Mouse (Mus musculus): ENCODE measurements at regions not wholly inside any gene's neighbourhood (a gene's known extent, or its start where the extent isn't known, plus 50 kb on each side); places are given as distances from the start of the nearest gene placed in this dataset.
"Not testable (repeated sequence)": the region's sequence is repeated elsewhere in the genome, so short reads cannot be mapped to it uniquely, and the experiment has no call there.

DNA sequence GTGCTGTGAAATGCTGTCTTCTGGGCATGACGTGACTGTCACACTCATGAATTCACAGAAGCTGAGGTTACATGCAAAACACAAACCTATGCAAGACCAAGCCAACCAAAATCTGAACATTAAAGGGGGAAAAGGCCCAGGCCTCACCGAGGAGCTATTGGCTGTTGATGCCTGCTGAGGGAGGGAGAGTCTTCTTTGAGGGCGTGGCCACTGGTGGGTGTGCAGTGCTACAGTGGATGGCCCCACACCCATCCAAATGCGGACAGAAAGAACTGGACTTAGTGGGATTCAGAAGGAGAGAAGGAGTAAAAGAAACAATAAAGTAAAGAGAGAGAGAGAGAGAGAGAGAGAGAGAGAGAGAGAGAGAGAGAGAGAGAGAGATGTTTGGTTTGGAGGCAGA, 539.4 kb upstream of the Olfr1507 start:
- intact Hi-C loops (cut with DNase I): loop anchor here (10.0 kb wide), 1 partner anchor 770 kb away; no protein-coding TSS in a partner anchor

DNA sequence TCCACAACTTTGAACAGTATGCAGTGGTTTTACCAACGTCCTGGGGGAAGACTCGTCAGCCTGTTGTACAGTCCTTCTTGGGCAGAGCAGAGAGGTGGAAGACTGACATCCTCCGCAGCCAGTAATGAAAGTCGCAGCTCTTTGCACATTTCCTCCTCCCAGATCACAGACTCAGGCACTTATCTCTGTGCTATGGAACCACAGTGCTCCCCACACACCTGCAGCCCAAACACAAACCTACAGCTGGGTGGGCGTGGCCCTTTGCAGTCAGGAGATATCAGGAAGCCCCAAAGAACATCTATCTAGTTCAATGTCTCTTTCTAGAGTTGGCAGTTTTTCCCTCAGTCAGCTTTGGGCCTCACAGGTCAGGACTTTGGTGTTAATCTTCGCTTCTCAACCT, 537.7 kb upstream of the Olfr1507 start:
- intact Hi-C loops (cut with DNase I): loop anchor here (10.0 kb wide), 1 partner anchor 772 kb away; no protein-coding TSS in a partner anchor

DNA sequence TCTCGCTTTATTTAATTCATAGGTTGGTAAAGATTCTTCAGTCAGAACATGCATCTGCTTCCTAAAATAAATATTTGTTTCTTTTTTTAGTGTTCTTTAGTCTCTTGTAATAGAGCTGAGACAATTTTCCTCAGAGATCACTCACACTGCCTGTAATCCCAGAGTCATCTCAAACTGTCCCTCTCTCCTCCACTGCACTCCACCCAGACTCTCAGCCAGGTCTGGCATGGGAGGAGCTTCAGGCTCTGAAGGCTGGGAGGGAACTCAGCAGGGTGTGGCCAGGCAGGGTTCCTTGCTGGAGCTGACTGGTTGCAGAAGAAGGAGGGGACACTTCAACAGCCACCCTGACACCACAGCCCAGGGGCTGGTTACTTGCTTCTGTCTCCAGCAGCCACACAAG, 536.9 kb upstream of the Olfr1507 start:
- intact Hi-C loops (cut with DNase I): loop anchor here (10.0 kb wide), 1 partner anchor 772 kb away; no protein-coding TSS in a partner anchor

DNA sequence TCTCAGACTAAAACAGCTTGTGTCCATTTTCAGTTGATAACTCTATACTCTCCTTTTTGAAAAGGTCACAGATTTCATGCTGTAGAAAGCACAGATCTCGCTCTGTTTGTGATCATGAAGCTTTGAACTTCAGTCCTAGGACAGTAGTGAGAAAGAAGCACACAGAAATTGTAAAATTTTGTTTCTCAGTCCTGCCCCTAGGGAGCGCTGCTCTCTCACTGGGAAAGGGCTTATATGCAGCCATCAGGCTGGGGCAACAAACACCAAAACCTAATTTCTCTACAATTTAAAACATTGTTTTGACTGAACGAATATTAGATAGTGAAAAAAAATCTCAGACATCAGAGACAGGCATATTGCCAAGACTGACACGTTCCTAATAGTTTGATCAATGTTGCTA, 534.7 kb upstream of the Olfr1507 start:
- intact Hi-C loops (cut with DNase I): loop anchor here (10.0 kb wide), 1 partner anchor 775 kb away; no protein-coding TSS in a partner anchor

DNA sequence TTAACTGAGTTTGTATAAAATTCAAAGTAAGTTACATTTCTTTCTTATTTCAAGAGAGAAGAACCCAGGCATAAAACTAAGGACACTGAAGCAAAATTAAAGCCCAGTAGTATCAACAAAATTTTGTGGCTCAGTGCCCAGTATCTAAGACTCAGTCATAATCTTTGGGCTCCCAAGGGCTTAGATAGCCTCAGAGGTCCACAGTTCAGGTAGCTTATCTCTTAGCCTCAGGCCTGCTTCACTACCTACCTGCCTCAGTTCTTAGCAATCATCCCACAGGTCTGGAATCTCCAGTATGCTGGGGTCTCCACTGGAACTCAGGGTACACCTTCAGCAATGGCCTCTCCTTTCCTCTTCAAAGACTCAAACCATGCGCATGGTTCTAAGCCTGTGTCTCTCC, 531.4 kb upstream of the Olfr1507 start:
- intact Hi-C loops (cut with DNase I): not testable (repeated sequence)

DNA sequence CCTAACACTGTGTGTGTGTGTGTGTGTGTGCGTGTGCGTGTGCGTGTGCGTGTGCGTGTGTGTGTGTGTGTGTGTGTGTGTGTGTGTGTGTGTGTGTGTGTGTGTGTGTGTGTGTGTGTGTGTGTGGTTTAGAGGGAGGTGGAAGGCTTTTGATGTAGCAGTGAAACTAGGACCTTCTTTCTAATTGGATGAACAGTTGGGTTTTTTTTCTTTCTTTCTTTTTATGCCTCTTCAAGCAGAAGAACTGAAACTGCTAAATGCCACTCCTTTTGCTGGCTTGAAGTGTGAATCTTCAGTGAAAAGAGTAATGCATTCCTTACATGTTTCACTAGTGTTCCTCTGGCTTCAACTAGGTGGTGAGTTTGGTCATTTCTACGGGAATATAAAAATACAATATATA, 524.6 kb upstream of the Olfr1507 start:
- intact Hi-C loops (cut with DNase I): not testable (repeated sequence)

DNA sequence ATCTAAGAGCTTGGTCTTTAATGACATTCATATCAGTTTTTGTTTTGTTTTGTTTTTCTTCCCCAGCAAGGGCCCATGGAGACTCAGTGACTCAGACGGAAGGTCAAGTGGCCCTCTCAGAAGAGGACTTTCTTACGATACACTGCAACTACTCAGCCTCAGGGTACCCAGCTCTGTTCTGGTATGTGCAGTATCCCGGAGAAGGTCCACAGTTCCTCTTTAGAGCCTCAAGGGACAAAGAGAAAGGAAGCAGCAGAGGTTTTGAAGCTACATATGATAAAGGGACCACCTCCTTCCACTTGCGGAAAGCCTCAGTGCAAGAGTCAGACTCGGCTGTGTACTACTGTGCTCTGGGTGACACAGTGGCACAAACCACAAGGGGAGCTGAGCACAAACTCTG, 512.2 kb upstream of the Olfr1507 start:
- intact Hi-C loops (cut with DNase I): not testable (repeated sequence)

DNA sequence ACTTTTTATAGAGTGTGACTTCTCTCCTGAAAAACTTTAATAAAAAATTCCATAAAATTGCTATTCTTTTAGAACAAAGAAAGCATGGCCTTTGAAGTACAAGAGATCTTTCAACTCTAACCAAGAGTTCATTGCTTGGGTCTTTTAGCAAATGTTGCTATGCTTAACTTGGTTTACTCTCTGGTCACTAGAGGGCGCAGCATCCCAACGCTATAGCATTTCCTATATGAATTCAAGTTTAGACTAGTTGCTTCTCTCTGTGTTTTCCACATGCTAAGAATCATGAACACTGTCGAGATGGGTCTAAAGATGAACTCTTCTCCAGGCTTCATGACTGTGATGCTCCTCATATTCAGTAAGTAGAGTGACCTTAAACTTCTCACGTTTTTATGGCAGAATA, 511.8 kb upstream of the Olfr1507 start:
- intact Hi-C loops (cut with DNase I): not testable (repeated sequence)

DNA sequence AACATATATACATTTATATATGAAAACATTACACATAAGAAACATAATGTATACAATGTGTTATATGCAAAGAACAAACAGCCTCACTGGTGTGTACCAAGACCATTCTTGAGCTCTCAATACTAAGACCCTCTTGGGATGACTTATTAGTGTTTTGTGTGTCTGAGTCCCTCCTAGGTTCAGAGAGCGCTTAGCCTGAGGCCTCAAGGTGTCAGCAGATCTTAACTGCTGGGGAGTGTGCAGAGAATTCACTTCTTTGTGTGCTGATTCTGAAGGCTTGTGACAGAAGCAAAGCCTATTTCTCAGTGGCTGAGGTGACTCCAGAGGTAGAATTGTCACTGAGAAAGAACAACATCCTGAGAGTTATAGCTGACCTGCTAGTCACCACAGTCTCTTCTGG, 505.7 kb upstream of the Olfr1507 start:
- intact Hi-C loops (cut with DNase I): not testable (repeated sequence)

DNA sequence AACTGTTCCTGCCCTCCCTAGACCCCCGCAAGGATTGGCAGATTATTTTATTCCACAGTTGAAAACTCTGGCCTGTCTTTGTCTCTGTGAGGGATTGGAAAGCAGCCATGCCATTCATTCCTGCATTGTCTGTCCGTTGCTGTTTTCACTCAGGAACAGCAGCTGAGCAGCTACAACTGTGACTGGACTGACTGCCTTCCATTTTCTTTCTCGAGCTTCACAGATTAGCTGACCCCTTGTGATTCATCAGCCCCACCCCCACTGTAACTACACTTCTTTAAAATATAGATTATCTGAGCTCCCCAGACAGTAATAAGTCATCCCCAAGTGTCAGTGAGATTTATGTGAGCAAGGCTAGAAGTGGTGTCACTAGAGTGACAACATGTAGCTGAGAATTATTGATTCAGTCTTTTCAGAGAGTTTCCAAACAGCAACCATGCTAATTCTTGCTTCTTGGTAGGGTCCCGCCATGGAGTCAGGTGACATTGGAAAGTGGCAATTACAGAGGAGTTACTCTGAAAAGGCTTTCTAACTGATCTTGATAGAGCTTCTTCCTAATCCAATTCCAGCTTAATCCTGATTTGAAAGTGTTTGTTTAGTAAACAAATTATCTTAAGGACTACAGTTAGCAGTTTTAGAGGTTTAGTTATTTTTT, 496.7 kb upstream of the Olfr1507 start:
- intact Hi-C loops (cut with DNase I): not testable (repeated sequence)

DNA sequence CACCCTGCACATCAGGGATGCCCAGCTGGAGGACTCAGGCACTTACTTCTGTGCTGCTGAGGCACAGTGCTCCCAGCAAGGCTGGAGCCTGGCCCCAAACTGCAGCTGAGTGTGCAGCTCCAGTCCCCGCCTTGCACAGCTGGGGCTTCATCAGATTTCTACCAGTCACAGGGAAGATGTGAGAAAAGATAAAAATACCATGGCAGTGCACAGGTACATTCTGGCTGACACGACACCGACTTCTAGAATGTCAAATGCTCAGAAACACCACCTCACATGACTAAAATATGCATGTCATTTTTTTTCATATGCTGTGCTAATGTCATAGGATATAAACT, 495.7 kb upstream of the Olfr1507 start:
- intact Hi-C loops (cut with DNase I): not testable (repeated sequence)

DNA sequence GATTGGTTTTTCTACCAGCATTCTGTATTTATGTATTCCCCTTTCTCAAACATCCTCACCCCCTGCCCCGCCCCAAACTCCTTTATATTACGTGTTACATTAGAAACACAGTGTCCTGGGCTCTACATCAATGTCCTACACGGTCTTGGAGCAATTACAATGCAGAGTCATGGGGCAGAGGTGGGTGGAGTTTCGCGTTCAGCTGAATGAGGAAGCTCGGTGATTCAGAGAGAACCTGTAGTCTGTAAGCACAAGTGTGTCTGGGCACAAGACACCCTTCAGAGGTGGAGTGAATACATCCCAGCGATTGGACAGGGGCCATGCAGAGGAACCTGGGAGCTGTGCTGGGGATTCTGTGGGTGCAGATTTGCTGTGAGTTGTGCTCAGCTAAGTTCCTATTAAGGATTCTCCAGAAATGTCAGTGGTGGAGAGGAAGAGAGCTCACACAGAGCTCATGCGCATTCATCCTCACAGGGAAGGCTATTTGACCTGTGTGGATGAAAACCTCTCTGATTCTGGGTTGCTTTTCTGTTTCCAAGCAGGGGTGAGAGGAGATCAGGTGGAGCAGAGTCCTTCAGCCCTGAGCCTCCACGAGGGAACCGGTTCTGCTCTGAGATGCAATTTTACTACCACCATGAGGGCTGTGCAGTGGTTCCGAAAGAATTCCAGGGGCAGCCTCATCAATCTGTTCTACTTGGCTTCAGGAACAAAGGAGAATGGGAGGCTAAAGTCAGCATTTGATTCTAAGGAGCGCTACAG, 495.2 kb upstream of the Olfr1507 start:
- intact Hi-C loops (cut with DNase I): not testable (repeated sequence)

DNA sequence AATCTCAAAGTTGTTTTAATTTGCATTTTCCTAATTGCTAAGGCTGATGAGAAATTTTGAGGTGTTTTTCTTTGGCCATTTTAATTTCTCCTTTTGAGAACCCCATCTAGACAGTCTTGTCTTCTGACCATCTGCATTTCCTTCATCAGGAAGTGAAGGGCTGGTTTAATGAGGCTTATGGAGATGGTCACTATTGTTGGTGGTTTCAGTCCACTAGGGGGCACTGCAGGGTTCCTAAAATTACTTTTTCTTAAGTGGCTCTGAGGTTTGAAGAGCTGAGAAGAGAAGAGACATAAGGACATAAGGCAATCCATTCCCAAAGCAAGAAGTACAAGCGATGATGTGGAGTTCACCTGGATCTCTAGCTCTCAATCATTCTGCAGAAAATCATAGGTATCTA, 494.4 kb upstream of the Olfr1507 start:
- intact Hi-C loops (cut with DNase I): not testable (repeated sequence)

DNA sequence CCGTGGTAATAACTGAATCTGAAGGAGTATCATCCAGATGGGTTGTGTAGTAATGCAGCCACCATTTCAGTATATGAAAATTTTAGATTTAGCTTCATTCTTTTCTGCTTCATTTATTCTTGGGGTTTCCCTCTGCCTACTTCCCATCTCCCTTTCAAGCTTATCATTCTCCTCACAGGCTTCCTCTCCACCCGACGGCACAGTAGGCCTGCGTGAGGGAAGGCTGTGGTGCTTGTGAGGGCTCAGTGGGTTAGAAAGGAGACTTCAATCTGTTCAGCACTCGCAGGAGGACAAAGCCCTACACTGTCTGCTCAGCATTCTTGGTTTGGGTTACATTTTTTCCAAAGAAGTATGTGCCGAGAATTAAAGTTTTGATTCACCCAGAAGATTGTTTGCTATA, 493.0 kb upstream of the Olfr1507 start:
- intact Hi-C loops (cut with DNase I): not testable (repeated sequence)

DNA sequence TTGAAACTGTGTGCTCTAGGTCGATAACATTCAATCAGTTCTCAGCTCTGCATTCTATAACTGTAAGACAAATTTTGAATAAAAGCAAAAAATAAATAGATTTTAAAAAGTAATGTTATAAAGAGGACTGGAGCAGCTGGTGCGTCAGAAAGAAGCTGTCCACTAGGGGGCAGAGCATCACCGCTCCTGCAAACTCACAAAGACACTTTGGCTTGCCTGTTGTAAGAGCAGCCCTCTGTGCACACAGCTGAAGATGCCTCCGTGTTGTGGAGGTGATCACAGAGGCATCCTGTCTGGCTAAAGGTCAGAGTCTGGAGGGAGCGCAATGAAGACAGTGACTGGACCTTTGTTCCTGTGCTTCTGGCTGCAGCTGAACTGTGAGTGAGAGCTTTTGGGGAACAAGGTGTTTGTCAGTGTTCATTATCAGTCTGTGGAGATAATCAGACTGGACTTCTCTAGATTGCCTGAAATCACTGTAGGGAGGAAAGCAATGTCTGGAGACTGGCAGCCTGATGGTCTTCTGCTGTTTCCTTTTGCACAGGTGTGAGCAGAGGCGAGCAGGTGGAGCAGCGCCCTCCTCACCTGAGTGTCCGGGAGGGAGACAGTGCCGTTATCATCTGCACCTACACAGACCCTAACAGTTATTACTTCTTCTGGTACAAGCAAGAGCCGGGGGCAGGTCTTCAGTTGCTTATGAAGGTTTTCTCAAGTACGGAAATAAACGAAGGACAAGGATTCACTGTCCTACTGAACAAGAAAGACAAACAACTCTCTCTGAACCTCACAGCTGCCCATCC, 476.9 kb upstream of the Olfr1507 start:
- intact Hi-C loops (cut with DNase I): not testable (repeated sequence)

DNA sequence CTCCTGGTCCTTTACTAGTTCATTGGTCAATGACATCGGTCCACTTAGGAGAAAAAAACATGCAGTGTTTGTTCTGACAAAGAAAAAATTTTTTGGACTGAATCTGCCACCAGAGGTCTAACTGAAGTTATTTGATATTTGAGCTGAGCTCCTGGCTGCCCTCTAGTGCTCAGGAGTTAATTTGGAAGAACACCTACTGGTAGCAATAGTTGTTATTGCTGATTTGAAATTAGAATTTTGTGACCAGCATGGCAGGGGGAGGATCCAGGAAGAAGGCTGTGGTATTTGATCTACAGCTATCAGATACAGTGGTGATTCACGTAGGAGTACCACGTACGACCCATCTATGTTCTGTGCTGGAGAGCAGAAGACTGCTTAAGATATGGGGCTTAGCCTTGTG, 466.6 kb upstream of the Olfr1507 start:
- intact Hi-C loops (cut with DNase I): not testable (repeated sequence)

DNA sequence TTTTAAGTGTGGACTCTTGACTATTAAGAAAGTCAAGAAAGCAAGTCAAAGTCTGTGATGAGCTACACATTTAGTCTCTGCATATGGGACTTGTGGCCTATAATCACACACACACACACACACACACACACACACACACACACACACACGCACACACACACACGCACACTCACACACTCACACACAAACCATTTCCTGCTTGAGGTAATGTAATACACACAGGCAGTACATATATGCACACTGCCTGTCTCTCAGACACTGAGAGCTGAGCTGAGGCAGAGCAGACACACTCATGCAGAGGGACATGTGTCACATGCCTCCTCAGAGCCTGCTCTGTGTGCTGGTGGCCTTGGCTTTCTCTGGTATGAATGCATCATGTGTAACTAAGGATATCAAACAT, 461.0 kb upstream of the Olfr1507 start:
- intact Hi-C loops (cut with DNase I): not testable (repeated sequence)

DNA sequence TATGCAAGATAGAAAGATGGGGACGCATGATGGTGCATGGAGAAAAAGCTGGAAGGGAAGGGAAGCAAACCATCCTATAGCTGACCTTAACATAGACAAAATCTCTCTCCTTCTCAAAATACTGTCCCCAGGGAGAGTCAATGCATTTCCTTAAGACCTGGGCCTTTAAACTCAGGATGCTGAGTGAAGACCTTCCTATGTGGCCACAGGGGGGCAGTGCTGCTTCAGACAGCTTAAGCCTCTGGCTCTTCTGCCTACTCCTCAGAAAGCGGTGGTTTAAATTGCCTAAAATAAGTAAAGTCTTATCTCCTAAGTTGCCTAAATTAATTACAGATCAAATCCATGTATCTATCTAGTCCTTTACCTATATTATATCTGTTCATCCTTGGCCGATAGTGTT, 449.4 kb upstream of the Olfr1507 start:
- intact Hi-C loops (cut with DNase I): not testable (repeated sequence)

DNA sequence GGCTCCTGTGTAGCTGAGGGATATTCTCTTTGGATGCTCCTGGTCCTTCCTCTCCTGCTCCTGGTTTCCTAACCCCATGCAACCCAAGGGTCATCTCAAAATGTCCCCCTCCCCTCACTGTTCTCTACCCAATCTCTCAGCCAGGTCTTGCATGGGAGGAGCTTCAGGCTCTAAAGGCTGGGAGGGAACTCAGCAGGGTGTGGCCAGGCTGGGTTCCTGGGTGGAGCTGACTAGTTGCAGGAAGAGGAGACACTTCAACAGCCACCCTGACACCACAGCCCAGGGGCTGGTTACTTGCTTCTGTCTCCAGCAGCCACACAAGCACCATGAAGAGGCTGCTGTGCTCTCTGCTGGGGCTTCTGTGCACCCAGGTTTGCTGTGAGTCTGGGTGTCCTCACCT, 446.9 kb upstream of the Olfr1507 start:
- intact Hi-C loops (cut with DNase I): not testable (repeated sequence)

DNA sequence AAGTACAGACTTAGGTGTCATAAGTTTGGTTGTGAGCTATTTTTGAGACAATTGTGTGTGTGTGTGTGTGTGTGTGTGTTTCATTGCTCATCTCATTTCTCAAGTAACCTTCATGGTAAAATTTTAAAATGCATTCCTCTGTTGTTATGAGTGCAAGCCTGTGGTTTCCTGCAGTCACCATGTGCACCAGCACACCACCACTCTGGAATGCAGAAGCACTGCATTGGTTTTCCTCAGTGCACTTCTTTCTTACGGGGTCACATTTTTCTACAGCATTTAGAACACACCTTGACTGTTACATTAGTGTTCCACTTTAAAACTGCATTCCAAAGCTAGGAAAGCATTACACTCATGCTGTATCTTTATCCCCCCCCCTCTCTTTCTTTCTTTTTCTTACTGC, 446.2 kb upstream of the Olfr1507 start:
- intact Hi-C loops (cut with DNase I): not testable (repeated sequence)

DNA sequence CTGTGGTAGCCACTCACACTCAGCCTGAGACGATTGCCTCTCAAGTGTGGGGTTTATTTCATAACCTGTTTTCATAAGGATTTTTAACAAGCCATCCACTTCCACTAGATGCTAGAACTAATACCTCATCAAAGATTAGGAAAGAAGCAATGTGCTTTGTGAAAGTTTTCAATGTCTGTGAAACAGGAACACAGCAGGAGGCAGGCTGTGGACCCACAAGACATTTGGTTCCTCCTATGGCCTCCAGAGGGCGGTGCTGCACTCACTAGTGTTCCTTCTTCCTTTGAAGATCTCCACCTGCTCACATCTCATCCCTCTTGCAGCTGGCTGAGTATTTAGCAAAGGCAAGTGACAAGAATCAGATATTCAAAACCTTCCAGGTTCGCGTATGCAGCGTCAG, 424.6 kb upstream of the Olfr1507 start:
- intact Hi-C loops (cut with DNase I): not testable (repeated sequence)

DNA sequence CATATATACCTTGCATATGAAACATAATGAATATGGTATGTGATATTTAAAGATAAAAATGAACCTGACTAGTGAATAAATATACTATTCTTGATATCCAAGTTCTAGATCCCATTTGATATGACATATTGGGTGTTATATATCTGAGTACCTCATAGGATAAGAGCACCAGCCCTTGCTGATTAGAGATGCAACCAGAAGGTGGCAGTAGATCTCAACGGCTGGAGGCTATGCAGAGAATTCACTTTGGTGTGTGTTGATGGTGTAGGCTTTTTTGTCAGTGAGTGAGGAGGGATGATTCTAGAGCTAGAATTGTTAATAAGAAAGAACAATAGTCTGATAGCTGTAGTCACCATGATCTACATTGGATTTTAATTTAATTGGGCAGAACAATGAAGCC, 418.3 kb upstream of the Olfr1507 start:
- intact Hi-C loops (cut with DNase I): not testable (repeated sequence)

Data from adrenal gland (tissue).